Mouse (Mus musculus) heart, embryonic 14.5 days (tissue): ENCODE data around the gene Mospd3. TPM values are rescaled to one million over a fixed set of nuclear protein-coding genes. Genes with fewer than 3 reads are reported as not detected.

Experiments used
- ATAC-seq: fragments of 200-750 bp; cut with Nextera tagmentation; 2 replicates; pipeline ENCODE4 v1.8.0; 2017; ENCODE audit warnings: low read depth, moderate TSS enrichment; ENCODE audit not compliant: insufficient number of reproducible peaks, insufficient read depth, low FRiP score
- H3K27ac ChIP-seq, 2 experiments: fragments of 200-500 bp in 1 of 2; fragments of 300-500 bp in 1 of 2; sonication (generic) in 1 of 2; replicated peaks in 1 of 2; 2 replicates each; pipeline ENCODE4 v1.5.1; 2012 to 2014; ENCODE audit warnings: low read depth in 2 of 2, low read length in 2 of 2, control low read depth in 1 of 2, mild to moderate bottlenecking in 1 of 2, mixed read lengths in 1 of 2; ENCODE audit not compliant: control insufficient read depth in 1 of 2, insufficient read depth in 1 of 2
- H3K27me3 ChIP-seq: fragments of 300-500 bp; sonication (generic); 2 replicates; pipeline ENCODE4 v1.6.1; 2014; ENCODE audit warnings: mild to moderate bottlenecking, low read length, control low read depth; ENCODE audit not compliant: control insufficient read depth, insufficient read depth
- H3K36me3 ChIP-seq: fragments of 300-500 bp; sonication (generic); 2 replicates; pipeline ENCODE4 v1.6.1; 2014; ENCODE audit warnings: mild to moderate bottlenecking, control low read depth, low read length, mixed read lengths; ENCODE audit not compliant: control insufficient read depth, insufficient read depth
- H3K4me1 ChIP-seq, 2 experiments: fragments of 200-500 bp in 1 of 2; fragments of 300-500 bp in 1 of 2; sonication (generic) in 1 of 2; 2 replicates each; pipeline ENCODE4 v1.6.1; 2012 to 2014; ENCODE audit warnings: low read length in 2 of 2, control low read depth in 1 of 2, mixed read lengths in 1 of 2; ENCODE audit not compliant: control insufficient read depth in 2 of 2, insufficient read depth in 2 of 2
- H3K4me2 ChIP-seq: fragments of 300-500 bp; sonication (generic); 2 replicates; pipeline ENCODE4 v1.6.1; 2014; ENCODE audit warnings: mild to moderate bottlenecking, low read length
- H3K4me3 ChIP-seq, 2 experiments: fragments of 200-500 bp in 1 of 2; fragments of 300-500 bp in 1 of 2; sonication (generic) in 1 of 2; 2 replicates each; pipeline ENCODE4 v1.5.1; 2012 to 2014; ENCODE audit warnings: low read length in 2 of 2, mild to moderate bottlenecking in 2 of 2, control low read depth in 1 of 2, low read depth in 1 of 2, moderate library complexity in 1 of 2; ENCODE audit not compliant: control insufficient read depth in 1 of 2, insufficient read depth in 1 of 2
- H3K9ac ChIP-seq: fragments of 300-500 bp; sonication (generic); 2 replicates; pipeline ENCODE4 v1.6.1; 2014; ENCODE audit warnings: mild to moderate bottlenecking, low read length
- H3K9me3 ChIP-seq: fragments of 300-500 bp; sonication (generic); 2 replicates; pipeline ENCODE4 v1.6.1; 2016; ENCODE audit warnings: low read length, control low read depth; ENCODE audit not compliant: control insufficient read depth
- WGBS: fragments of 180-500 bp; shearing (Covaris S2); extraction: QIAGEN DNeasy Blood & Tissue Kit; methylation state at CpG from one replicate; pipeline ENCODE4 v1.1.7; 2014; 5-methylcytosine and 5-hydroxymethylcytosine counted together
- polyA plus RNA-seq: library from polyadenylated mRNA; unstranded; fragments of >200 nt; fragmentation: Nextera tagmentation; extraction: Ambion mirVana; gene quantifications from 2 replicates; pipeline ENCODE4 v1.2.1, GENCODE M21; 2014

Gene Mospd3
- polyA plus RNA-seq, 1 experiment from 2014 or later: 22.7 TPM

- no peaks in the 10 kb centered on the region for H3K27me3 ChIP-seq
- H3K36me3 ChIP-seq: peaks cover 35% of the 10 kb centered on the region
- peak overlapping the region; percentile 41 for H3K4me2 ChIP-seq
- H3K27ac ChIP-seq: no peak overlapping the region
- peak overlapping the region; percentile 43; the same call in 1 of the 2 replicates for H3K9ac ChIP-seq
- no peak for ATAC-seq
- peaks cover 36 to 40% of the 10 kb centered on the region in 2 experiments for H3K4me1 ChIP-seq
- 24% methylated on average over 23 of the region's 23 CpGs for WGBS
- no peaks in the 10 kb centered on the region for H3K9me3 ChIP-seq
- H3K4me3 ChIP-seq: peak overlapping the region in 1 of 2 experiments; percentile 1; a peak in 1 of 4 replicates
Observed at GRCm38 (mm10) chr5:137608654-137609190, 7.9 kb upstream of the Mospd3 start.

- no peak for ATAC-seq
- Histone ChIP-seq H3K27ac (no peak overlapping the region), H3K4me1 (peaks cover 31 to 36% of the 10 kb centered on the region in 2 experiments), H3K36me3 (peaks cover 38% of the 10 kb centered on the region), H3K27me3 (no peaks in the 10 kb centered on the region), H3K4me2 (peak overlapping the region; percentile 41), H3K4me3 (peak overlapping the region in 1 of 2 experiments; percentile 1; a peak in 1 of 4 replicates), H3K9ac (peak overlapping the region; percentile 43; the same call in 1 of the 2 replicates), H3K9me3 (no peaks in the 10 kb centered on the region)
- 28% methylated on average over 26 of the region's 26 CpGs for WGBS
Observed at GRCm38 (mm10) chr5:137607860-137608653, 7.2 kb upstream of the Mospd3 start.

- no peaks in the 10 kb centered on the region for H3K9me3 ChIP-seq
- no peaks in the 10 kb centered on the region for H3K27me3 ChIP-seq
- peak overlapping the region; percentile 69 for H3K4me2 ChIP-seq
- peaks cover 30% of the 10 kb centered on the region for H3K36me3 ChIP-seq
- peak overlapping the region; percentile 91 for H3K9ac ChIP-seq
- ATAC-seq: no peak
- peaks cover 9 to 20% of the 10 kb centered on the region in 2 experiments for H3K4me1 ChIP-seq
- peak overlapping the region; percentile 34 to 50 for H3K27ac ChIP-seq
- WGBS: under 1% methylated on average over 22 of the region's 22 CpGs
- peak overlapping the region; percentile 75 to 80 for H3K4me3 ChIP-seq
Observed at GRCm38 (mm10) chr5:137601365-137601729, 489 bp upstream of the Mospd3 start.

- Histone ChIP-seq H3K36me3 (peaks cover 19% of the 10 kb centered on the region), H3K9me3 (no peaks in the 10 kb centered on the region), H3K4me1 (peaks cover 9 to 20% of the 10 kb centered on the region in 2 experiments), H3K27me3 (no peaks in the 10 kb centered on the region), H3K9ac (peak overlapping the region; percentile 91), H3K27ac (peak overlapping the region in 1 of 2 experiments; percentile 20; a peak in 1 of 4 replicates), H3K4me2 (peak overlapping the region; percentile 96), H3K4me3 (peak overlapping the region; percentile 75 to 80)
- peak; percentile 55 for ATAC-seq
- 1% methylated on average over 19 of the region's 19 CpGs for WGBS
Observed at GRCm38 (mm10) chr5:137600281-137600618, 608 bp downstream of the Mospd3 start.

GRCm38 (mm10) chr5:137599600-137599999 lies 1.3 kb downstream of the Mospd3 start:
- H3K27ac ChIP-seq: no peak overlapping the region
- peak overlapping the region; percentile 96 for H3K4me2 ChIP-seq
- H3K27me3 ChIP-seq: no peaks in the 10 kb centered on the region
- H3K9ac ChIP-seq: peak overlapping the region; percentile 91
- H3K4me1 ChIP-seq: peaks cover 9 to 20% of the 10 kb centered on the region in 2 experiments
- WGBS: 62% methylated on average over 9 of the region's 9 CpGs
- peaks cover 14% of the 10 kb centered on the region; the same call in 1 of the 2 replicates for H3K36me3 ChIP-seq
- peak overlapping the region; percentile 75 to 80 for H3K4me3 ChIP-seq
- no peak for ATAC-seq
- no peaks in the 10 kb centered on the region for H3K9me3 ChIP-seq

GRCm38 (mm10) chr5:137598100-137598826 lies 2.6 kb downstream of the Mospd3 start:
- 59% methylated on average over 2 of the region's 2 CpGs for WGBS
- H3K9me3 ChIP-seq: no peaks in the 10 kb centered on the region
- ATAC-seq: no peak

GRCm38 (mm10) chr5:137597625-137598024 lies 3.2 kb downstream of the Mospd3 start:
- peaks cover 8 to 14% of the 10 kb centered on the region in 2 experiments for H3K4me1 ChIP-seq
- ATAC-seq: no peak
- H3K27me3 ChIP-seq: no peaks in the 10 kb centered on the region
- no peak overlapping the region for H3K27ac ChIP-seq
- 94% methylated on average over 6 of the region's 6 CpGs for WGBS
- no peak overlapping the region for H3K9ac ChIP-seq
- H3K4me2 ChIP-seq: no peak overlapping the region
- peaks cover 7% of the 10 kb centered on the region; the same call in 1 of the 2 replicates for H3K36me3 ChIP-seq
- no peak overlapping the region for H3K4me3 ChIP-seq
- H3K9me3 ChIP-seq: no peaks in the 10 kb centered on the region

More at GRCm38 (mm10) chr5:137598100-137598826, 2.6 kb downstream of the Mospd3 start:
- H3K27me3 ChIP-seq: no peaks in the 10 kb centered on the region
- no peak overlapping the region for H3K4me3 ChIP-seq
- peaks cover 7% of the 10 kb centered on the region; the same call in 1 of the 2 replicates for H3K36me3 ChIP-seq
- peaks cover 9 to 20% of the 10 kb centered on the region in 2 experiments for H3K4me1 ChIP-seq
- H3K27ac ChIP-seq: no peak overlapping the region
- H3K4me2 ChIP-seq: no peak overlapping the region
- H3K9ac ChIP-seq: no peak overlapping the region
